ENCODE assay signal across 8 mouse cellular contexts in the genomic region with DNA sequence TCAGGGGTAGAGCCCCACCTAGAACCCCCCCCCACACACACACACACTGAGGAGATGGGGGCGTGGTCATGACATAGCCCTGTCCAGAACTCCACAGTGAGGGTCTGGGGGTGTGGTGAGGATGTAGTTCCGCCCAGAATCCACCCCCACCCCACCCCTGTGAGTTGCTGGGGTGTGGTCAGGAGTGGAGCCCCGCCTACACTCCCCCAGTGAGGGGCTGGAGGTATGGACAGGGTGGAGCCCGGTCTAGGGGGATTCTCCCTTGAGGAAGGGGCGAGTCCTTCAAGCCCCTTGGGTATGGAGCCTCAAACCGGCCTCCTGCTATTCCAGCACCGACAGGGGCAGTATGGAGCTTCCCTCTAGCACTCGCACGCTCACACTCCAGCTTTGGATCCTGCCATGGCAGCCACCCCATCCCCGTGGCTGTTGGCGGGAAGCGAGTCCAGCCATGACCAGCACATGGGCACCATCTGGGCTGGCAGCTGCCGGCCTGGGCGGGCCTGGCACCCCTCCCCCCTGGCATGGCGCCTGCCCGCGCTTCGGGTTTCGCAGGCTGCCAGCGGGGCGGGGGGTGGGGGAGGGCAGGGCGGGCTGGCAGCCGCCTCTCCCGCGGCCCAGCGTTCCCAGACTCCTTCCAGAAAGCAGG. TPM values are rescaled to one million over a fixed set of nuclear protein-coding genes. Genes with fewer than 3 reads are reported as not detected.
A peak's percentile ranks its signal among the peaks of the same experiment; 100 is the strongest.
DNase-seq lines count a peak whose midpoint lies in the region; ATAC-seq lines count a peak whose summit lies in the region.

No protein-coding gene starts in this region.

- no peaks in the 10 kb centered on the region for H3K27me3 ChIP-seq in lung, embryonic 15.5 days

- H3K4me2 ChIP-seq in lung, embryonic 15.5 days = peak overlapping the region; percentile 67

- ATAC-seq in hematopoietic stem cell, adult 5-6 weeks (replicated peaks in 1 of 2; ENCODE audit: insufficient read depth in 1 of 2, low FRiP score in 2 of 2, low TSS enrichment in 1 of 2, low read depth in 1 of 2, poor library complexity in 2 of 2, severe bottlenecking in 2 of 2) = peak; percentile 28 to 47
- peak; percentile 56 for ATAC-seq in lung, embryonic 15.5 days (ENCODE audit: borderline replicate concordance, extremely low read depth, low FRiP score, low TSS enrichment)
- no peak for ATAC-seq in activated CD4-positive, CD25-positive, alpha-beta regulatory T cell, adult 4 months

- H3K36me3 ChIP-seq in lung, embryonic 15.5 days = peaks cover 10% of the 10 kb centered on the region

- H3K9me3 ChIP-seq in lung, embryonic 15.5 days = no peaks in the 10 kb centered on the region

- peaks cover 87% of the 10 kb centered on the region for H3K4me1 ChIP-seq in lung, embryonic 15.5 days

- peak overlapping the region; percentile 98 for H3K27ac ChIP-seq in lung, embryonic 15.5 days

- H3K4me3 ChIP-seq in lung, embryonic 15.5 days = peak overlapping the region; percentile 28

- 3% methylated on average over 25 of the region's 26 CpGs for WGBS in lung, embryonic 15.5 days

- peak overlapping the region; percentile 33 for H3K9ac ChIP-seq in lung, embryonic 15.5 days

- peak; percentile 94 for DNase-seq in Muller cell, postnatal 12 days (ENCODE audit: inconsistent ontology term)
- peak; percentile 97 to 98 for DNase-seq in cerebellum, postnatal 14 days
- peak; percentile 86 to 89 for DNase-seq in frontal cortex, postnatal 10 days (ENCODE audit: low spot score in 2 of 2)
- DNase-seq in layer of hippocampus, adult 9-11 months = peak; percentile 93
- peak; percentile 84 for DNase-seq in ovary, postnatal 14 days (ENCODE audit: low spot score)

RNA-seq across cellular contexts. Expression of gene Smim24, which starts 23.9 kb away (rescaled TPM):
- total RNA-seq in hematopoietic stem cell, adult 5-6 weeks (2017) = 17.4 and 20.4 TPM in 2 replicates
- 4.4 TPM in 2 replicates for polyA plus RNA-seq in lung, embryonic 15.5 days (2015; fragmentation: Nextera tagmentation; extraction: Ambion mirVana)
- polyA plus RNA-seq in activated CD4-positive, CD25-positive, alpha-beta regulatory T cell, adult 4 months (2017; shearing (Covaris generic)) = 10 to 100 TPM in 1 of 2 experiments, 1 to 10 TPM in 1; 7.3 to 13.3 TPM

RNA-seq across cellular contexts. Expression of gene Gm48552, which starts 27.9 kb away (rescaled TPM):
- total RNA-seq in hematopoietic stem cell, adult 5-6 weeks (2017) = not detected in 2 replicates
- 0.45 and 2.3 TPM in 2 replicates for polyA plus RNA-seq in lung, embryonic 15.5 days (2015; fragmentation: Nextera tagmentation; extraction: Ambion mirVana)
- polyA plus RNA-seq in activated CD4-positive, CD25-positive, alpha-beta regulatory T cell, adult 4 months (2017; shearing (Covaris generic)) = 1 to 10 TPM in 1 of 2 experiments, not detected in 1; 1.4 TPM

RNA-seq across cellular contexts. Expression of gene Gm48551, which starts 32.4 kb away (rescaled TPM):
- 6.9 TPM in 1 of 2 replicates, not detected in the other for total RNA-seq in hematopoietic stem cell, adult 5-6 weeks (2017)
- polyA plus RNA-seq in lung, embryonic 15.5 days (2015; fragmentation: Nextera tagmentation; extraction: Ambion mirVana) = 1.6 and 2.7 TPM in 2 replicates
- 1 to 10 TPM; 1.1 to 1.2 TPM for polyA plus RNA-seq in activated CD4-positive, CD25-positive, alpha-beta regulatory T cell, adult 4 months (2017; shearing (Covaris generic))

RNA-seq across cellular contexts. Expression of gene Dohh, which starts 32.5 kb away (rescaled TPM):
- total RNA-seq in hematopoietic stem cell, adult 5-6 weeks (2017) = 13.2 and 15.3 TPM in 2 replicates
- 75.9 and 79.8 TPM in 2 replicates for polyA plus RNA-seq in lung, embryonic 15.5 days (2015; fragmentation: Nextera tagmentation; extraction: Ambion mirVana)
- 10 to 100 TPM; 12.7 to 13.7 TPM for polyA plus RNA-seq in activated CD4-positive, CD25-positive, alpha-beta regulatory T cell, adult 4 months (2017; shearing (Covaris generic))

RNA-seq across cellular contexts. Expression of gene Fzr1, which starts 38.4 kb away (rescaled TPM):
- total RNA-seq in hematopoietic stem cell, adult 5-6 weeks (2017) = 11.6 and 17.2 TPM in 2 replicates
- polyA plus RNA-seq in lung, embryonic 15.5 days (2015; fragmentation: Nextera tagmentation; extraction: Ambion mirVana) = 110 and 115 TPM in 2 replicates
- 10 to 100 TPM; 19.3 to 20.1 TPM for polyA plus RNA-seq in activated CD4-positive, CD25-positive, alpha-beta regulatory T cell, adult 4 months (2017; shearing (Covaris generic))
